Mouse (Mus musculus) mesoderm, embryonic 11.5 days (tissue): ENCODE data around the gene Aspdh.

Source experiments
- DNase-seq: peaks from one replicate; pipeline ENCODE4 v3.0.0-alpha.2; 2012; ENCODE audit warnings: low read depth, low spot score

Aspdh gene

GRCm38 (mm10) chr7:44446070-44446855 is 18.9 kb upstream of the Aspdh start:
- DNase-seq: no peak

DNA sequence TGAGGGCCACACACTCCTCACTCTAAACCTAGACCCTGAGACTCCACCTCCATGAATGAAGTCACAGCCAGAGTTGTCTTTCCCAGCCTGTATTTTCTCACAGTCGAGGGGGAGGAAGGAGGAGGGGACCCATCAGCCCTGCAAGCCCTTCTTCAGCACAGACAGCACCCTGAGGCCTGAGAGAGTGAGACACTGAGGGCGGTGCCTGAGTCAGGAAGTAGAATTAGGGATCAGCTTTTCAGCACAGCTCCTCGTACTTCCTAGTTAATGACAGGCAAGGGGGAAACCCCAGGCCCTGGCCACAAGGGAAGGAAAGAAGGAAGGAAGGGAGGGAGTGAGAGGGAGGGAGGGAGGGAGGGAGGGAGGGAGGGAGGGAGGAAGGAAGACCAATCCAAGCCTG is 11.9 kb upstream of the Aspdh start:
- no peak for DNase-seq

DNA sequence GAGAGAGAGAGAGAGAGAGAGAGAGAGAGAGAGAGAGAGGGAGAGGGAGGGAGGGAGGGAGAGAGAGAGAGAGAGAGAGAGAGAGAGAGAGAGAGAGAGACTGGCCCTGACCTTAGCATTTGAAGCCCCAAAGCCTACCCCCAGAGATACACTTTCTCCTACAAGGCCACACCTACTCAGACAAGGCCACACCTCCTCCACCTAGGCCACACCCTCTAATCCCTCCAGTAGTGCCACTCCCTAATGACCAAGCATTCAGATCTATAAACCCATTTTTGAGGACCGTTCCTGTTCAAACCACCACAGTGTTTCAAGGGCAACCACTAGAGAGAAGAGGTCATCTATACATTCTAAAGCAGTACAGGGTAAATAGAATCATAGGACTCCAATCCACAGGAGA is 8.9 kb upstream of the Aspdh start:
- DNase-seq: no peak

DNA sequence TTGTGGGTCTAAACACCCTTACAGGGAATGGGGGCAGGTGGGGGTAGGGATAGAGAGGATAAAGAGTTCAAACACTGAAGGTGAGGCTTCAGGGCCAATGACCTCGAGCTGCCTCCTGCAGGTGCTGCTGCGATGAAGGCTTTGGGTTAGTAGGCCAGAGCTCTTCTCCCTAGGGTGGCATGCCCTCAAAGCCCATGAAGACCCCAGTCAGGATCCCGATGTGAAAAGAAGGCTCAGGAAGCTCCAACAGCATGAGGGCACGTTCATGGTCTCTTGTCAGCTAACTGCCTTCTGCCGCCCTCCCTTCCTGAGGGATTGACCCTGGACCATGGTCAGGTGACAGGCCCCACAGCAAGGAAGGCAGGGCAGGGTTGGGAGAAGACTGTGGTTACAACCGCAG is 5.1 kb upstream of the Aspdh start:
- DNase-seq: no peak

GRCm38 (mm10) chr7:44460767-44461502 is 4.3 kb upstream of the Aspdh start:
- no peak for DNase-seq

GRCm38 (mm10) chr7:44461503-44462217 is 3.5 kb upstream of the Aspdh start:
- DNase-seq: no peak

GRCm38 (mm10) chr7:44462218-44463055 is 2.8 kb upstream of the Aspdh start:
- peak; percentile 73 for DNase-seq

- no peak for DNase-seq
Measured at GRCm38 (mm10) chr7:44463056-44463425, 2.1 kb upstream of the Aspdh start.

DNA sequence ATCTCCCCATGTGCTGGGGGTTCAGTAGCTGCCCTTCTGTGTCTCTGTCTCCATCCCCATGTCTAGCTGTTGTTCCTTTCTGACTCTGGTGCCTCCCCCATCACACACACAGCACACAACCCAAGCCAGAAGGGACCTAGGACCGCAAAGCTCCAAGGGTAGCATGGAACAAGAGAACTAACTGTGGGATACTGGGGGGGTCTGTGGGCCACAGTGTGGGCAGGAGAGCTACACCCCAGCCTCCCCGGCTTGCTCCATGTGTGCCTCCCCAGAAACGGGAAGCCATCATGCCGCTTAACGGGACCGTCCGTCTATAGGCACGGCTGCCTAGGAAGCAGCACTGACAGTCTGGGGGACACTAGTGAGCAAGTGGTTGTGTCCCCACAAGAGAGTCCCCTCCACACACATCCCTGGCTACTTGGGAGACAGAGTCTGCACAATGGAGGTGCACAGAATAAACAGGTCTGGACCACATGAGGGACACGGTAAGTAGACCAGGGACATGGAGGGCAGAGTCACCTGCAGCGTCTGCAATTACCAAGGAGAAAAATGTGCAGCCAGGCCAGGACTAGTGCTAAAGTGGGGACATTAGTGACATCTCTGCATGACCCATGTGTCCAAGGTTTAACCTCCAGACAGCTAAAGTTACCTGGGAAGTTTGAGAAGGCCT is 1.5 kb upstream of the Aspdh start:
- no peak for DNase-seq

DNA sequence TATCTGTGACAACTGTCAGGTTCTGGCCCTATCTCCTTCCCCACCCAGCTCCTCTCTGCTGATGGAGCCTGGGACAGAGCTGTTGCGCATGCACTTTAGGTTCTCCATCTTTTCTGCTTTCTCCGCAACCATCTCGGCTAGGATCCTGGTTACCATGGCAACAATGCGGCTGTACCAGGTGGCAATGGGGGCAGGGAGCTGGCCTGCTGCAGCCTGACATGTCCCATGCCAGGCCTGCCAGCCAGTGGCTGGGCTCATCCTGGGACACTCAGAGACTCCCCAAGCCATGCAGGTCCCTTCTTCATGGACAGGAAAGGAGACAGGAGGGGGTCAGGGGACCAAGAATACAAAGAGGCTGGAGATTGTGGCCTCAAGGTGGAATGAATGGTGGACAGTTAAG is 680 bp upstream of the Aspdh start:
- DNase-seq: no peak

DNA sequence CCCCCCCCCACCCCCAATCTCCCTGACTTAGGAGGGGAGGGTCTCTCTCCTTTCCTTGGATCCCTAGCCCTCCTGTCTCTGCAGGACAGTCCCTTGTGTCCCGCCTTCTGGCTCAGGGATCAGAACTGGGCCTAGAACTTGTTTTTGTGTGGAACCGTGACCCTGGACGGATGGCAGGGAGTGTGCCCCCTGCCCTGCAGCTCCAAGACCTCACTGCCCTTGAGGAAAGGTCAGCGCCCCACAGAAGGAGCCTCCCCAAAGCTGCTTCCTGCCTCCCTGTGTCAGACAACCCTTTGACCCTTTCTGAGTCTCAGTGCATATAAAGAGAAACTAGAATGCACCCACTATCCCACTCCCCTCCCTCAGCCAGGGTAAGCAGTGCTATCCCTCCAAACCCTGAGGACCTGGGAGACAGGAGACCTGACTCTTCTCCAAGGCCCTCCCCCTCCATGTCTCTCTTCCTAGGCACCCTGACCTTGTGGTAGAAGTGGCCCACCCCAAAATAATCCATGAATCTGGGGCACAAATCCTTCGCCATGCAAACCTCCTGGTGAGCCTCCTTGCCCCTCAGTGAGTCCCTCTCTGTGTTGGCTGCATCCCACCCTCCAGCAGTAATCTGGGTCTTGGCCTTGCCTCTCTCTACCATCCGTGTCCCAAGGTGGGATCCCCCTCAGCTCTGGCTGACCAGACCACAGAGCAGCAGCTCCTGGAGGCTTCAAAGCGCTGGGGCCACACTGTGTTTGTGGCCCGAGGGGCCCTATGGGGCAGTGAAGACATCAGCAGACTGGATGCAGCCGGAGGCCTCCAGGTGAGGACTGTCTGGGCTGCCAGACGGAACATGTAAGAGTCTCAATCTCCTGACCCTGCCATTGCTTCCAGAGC is 1.1 kb downstream of the Aspdh start:
- DNase-seq: no peak

DNA sequence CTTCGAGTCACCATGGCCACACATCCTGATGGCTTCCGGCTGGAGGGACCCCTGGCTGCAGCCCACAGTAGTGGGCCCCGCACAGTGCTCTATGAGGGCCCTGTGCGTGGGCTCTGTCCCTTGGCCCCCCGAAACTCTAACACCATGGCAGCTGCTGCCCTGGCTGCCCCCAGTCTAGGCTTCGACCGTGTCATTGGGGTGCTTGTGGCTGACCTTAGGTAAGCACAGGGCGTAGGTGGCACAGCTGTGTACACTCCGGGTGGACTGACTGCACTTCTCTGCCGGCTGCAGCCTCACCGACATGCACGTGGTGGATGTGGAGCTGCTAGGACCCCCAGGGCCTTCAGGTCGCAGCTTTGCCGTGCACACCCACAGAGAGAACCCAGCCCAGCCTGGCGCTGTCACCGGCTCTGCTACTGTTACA is 1.7 kb downstream of the Aspdh start:
- no peak for DNase-seq

- peak; percentile 98 for DNase-seq
Measured at GRCm38 (mm10) chr7:44467811-44468411, 2.7 kb downstream of the Aspdh start, which contains the start of gene Josd2. Gene Josd2, plus strand, starts transcription at chr7:44467980.

GRCm38 (mm10) chr7:44468644-44469285 is 3.6 kb downstream of the Aspdh start:
- no peak for DNase-seq

DNA sequence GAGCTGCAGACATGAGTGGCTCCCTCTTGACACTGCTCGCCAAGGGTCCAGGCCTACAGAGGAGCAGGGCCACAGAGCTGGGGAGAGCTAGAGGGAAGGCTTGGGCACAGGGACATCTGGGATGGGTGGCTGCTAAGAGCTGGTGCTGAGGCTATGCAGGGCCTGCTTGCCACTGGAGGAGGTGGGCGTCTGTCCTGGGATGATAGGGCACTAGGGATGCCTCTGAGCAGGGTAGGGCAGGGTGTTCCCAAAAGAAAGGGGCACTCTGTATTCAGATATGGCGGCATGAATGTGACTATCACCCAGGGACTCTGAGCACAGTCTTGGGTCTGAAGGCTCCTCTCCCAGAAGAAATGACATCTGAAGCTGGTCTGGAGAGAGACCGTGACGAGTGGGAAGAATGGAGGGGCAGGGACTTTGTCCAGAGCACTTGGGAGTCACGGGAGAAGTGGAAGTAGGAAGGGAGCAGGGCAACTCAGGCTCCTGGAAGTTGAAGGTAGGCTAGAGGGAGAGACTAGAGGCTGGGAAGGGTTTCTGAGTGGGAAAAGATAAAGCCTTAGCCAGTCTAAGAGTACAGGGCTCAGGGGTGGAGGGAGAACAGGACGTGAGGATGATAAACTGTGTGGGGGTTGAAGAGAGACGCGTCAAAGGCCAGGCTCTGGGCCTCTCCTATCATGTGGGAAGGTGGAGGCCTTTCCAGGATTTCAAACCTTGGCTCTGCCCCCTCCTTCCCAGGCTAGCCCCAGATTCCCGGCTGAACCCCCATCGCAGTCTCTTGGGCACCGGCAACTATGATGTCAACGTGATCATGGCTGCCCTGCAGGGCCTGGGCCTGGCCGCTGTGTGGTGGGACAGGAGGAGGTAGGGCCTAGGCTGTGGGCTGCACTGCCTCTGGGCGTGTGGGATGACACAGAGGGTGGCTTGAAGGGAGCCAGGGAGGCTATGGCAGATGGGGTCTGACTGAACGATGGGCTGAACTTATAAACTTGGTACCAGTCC is 4.8 kb downstream of the Aspdh start:
- DNase-seq: no peak

DNA sequence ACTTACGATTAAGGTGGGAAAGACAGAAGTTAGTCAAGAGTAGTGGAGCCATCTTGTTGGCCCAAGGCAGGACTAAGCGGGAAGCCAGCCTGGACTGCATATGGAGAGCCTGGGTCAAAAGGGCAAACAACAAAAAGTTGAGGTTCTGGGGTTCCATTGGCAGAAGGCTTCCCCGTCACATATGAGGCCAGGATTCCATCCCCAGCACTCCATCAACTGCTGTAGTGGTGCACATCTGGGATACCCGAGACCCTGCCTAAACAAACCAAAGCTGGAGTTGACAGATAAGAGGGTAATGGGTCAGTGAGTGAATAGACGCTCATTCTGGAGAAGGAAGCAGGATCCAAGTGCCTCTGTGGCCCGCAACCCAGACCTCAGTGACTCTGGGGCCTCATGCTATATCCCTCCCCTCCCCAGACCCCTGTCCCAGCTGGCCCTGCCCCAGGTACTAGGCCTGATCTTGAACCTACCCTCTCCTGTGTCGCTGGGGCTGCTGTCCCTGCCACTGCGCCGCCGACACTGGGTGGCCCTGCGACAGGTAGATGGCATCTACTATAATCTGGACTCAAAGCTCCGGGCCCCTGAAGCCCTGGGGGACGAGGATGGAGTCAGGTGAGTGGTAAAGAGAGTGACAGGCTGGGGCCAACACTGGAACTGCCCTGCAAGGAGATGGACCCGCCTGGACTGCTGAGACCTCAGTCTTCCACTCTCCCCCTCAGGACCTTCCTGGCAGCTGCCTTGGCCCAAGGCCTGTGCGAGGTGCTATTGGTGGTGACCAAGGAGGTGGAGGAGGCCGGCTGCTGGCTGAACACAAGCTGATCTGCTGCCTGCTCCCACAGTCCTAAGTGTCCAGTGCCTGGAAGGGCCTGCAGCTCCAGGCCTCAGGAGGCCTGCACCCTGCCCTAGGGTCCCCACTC is 5.8 kb downstream of the Aspdh start:
- no peak for DNase-seq
